Mouse (Mus musculus): Measurements from ENCODE around the gene Aars2. TPM values are rescaled to one million over a fixed set of nuclear protein-coding genes. Genes with fewer than 3 reads are reported as not detected.

The Aars2 gene
- polyA plus RNA-seq, 1 experiment from 2014 or later = 11.5 TPM

GRCm38 (mm10) chr17:45542705-45543104 lies 36.1 kb downstream of the Aars2 start:
- no peak for ATAC-seq (replicated peaks; ENCODE audit: low FRiP score, low read depth)
- H3K27me3 ChIP-seq (ENCODE audit: insufficient read depth, low read length) = peaks cover 48% of the 10 kb centered on the region
- no peak overlapping the region for H3K9ac ChIP-seq (ENCODE audit: low read depth, low read length)
- peaks cover 12% of the 10 kb centered on the region for H3K4me1 ChIP-seq (replicated peaks; ENCODE audit: insufficient read depth, low read length)
- no peaks in the 10 kb centered on the region for H3K9me3 ChIP-seq (replicated peaks; ENCODE audit: low read length)
- H3K4me3 ChIP-seq (replicated peaks; ENCODE audit: low read depth, low read length) = no peak overlapping the region
- no peak for TF ChIP-seq CTCF (IDR thresholded peaks at IDR 0.05; ENCODE audit: low read depth)
- H3K27ac ChIP-seq = no peak overlapping the region
- no peak for DNase-seq (ENCODE audit: low spot score)
- WGBS = 48% methylated on average over 2 of the region's 2 CpGs
- no peak overlapping the region for H3K4me2 ChIP-seq (ENCODE audit: low read length)
- no peaks in the 10 kb centered on the region for H3K36me3 ChIP-seq (ENCODE audit: insufficient read depth, low read length)

- DNase-seq (ENCODE audit: low spot score) (no peak), ATAC-seq (replicated peaks; ENCODE audit: low FRiP score, low read depth) (no peak)
- H3K4me3 ChIP-seq (replicated peaks; ENCODE audit: low read depth, low read length) = no peak overlapping the region
- peaks cover 12% of the 10 kb centered on the region for H3K4me1 ChIP-seq (replicated peaks; ENCODE audit: insufficient read depth, low read length)
- H3K9ac ChIP-seq (ENCODE audit: low read depth, low read length) = no peak overlapping the region
- no peak for TF ChIP-seq CTCF (IDR thresholded peaks at IDR 0.05; ENCODE audit: low read depth)
- no peak overlapping the region for H3K4me2 ChIP-seq (ENCODE audit: low read length)
- no peak overlapping the region for H3K27ac ChIP-seq
- no peaks in the 10 kb centered on the region for H3K9me3 ChIP-seq (replicated peaks; ENCODE audit: low read length)
- no peaks in the 10 kb centered on the region for H3K36me3 ChIP-seq (ENCODE audit: insufficient read depth, low read length)
- 29% methylated on average over 1 of the region's 1 CpGs for WGBS
- peaks cover 48% of the 10 kb centered on the region for H3K27me3 ChIP-seq (ENCODE audit: insufficient read depth, low read length)
These were observed 36.5 kb downstream of the Aars2 start for GRCm38 (mm10) chr17:45543115-45543514.

DNA sequence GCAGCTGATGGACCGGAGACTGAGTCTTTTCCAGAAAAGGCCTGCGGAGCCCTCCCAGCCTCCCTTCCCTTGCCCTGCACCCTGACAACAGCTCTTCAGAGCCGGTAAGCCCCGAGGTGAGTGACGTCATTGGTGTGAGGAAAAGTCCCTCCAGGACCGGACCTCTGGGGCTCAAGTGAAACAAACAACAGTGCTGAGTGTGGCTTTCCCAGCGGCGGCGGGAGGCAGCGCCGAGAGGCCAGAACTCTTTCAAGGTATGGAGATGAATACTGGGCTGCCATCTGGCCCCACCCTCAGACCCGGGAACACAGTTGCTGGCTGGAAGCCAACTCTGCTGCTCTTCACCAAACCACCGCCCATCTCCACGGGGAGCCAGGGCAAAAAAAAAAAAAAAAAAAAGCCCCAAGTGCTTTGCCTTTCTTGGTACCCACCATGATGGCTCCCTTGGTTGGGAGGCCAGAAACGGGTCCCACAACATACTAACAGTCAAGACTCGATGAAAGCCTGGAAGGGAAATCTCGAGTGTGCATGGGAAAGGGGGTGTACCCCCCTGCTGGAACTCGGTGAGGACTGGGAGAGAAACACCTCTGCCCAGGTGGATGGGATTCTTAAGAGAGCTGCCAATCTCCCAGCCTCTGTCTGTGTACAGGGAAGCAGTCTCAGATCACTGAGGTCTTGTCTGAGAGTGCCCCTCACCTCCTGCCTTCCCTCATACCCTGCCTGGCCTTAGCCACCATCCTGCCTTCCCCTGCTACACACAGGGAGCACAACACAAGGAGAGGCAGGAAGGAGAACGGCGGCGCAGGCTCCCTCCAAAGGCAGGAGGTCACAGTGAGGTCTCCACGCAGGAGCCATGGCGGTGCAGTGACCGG lies 37.6 kb downstream of the Aars2 start:
- H3K27ac ChIP-seq = no peak overlapping the region
- no peak for TF ChIP-seq CTCF (IDR thresholded peaks at IDR 0.05; ENCODE audit: low read depth)
- H3K9me3 ChIP-seq (replicated peaks; ENCODE audit: low read length) = no peaks in the 10 kb centered on the region
- no peak for ATAC-seq (replicated peaks; ENCODE audit: low FRiP score, low read depth)
- peaks cover 18% of the 10 kb centered on the region for H3K4me1 ChIP-seq (replicated peaks; ENCODE audit: insufficient read depth, low read length)
- no peak overlapping the region for H3K9ac ChIP-seq (ENCODE audit: low read depth, low read length)
- H3K36me3 ChIP-seq (ENCODE audit: insufficient read depth, low read length) = no peaks in the 10 kb centered on the region
- H3K4me2 ChIP-seq (ENCODE audit: low read length) = no peak overlapping the region
- no peak for DNase-seq (ENCODE audit: low spot score)
- peaks cover 45% of the 10 kb centered on the region for H3K27me3 ChIP-seq (ENCODE audit: insufficient read depth, low read length)
- WGBS = 13% methylated on average over 24 of the region's 24 CpGs
- 0 out of 2 replicates have a peak overlapping the region, but pooled peaks have one; percentile 24 for H3K4me3 ChIP-seq (replicated peaks; ENCODE audit: low read depth, low read length)

- ATAC-seq (replicated peaks; ENCODE audit: low FRiP score, low read depth) (no peak), DNase-seq (ENCODE audit: low spot score) (no peak)
- Histone ChIP-seq H3K4me2 (ENCODE audit: low read length) (peak overlapping the region; percentile 52), H3K27me3 (ENCODE audit: insufficient read depth, low read length) (peaks cover 45% of the 10 kb centered on the region), H3K36me3 (ENCODE audit: insufficient read depth, low read length) (no peaks in the 10 kb centered on the region), H3K9me3 (replicated peaks; ENCODE audit: low read length) (no peaks in the 10 kb centered on the region), H3K4me1 (replicated peaks; ENCODE audit: insufficient read depth, low read length) (peaks cover 20% of the 10 kb centered on the region), H3K27ac (no peak overlapping the region), H3K4me3 (replicated peaks; ENCODE audit: low read depth, low read length) (peak overlapping the region; percentile 24), H3K9ac (ENCODE audit: low read depth, low read length) (no peak overlapping the region)
- no peak for TF ChIP-seq CTCF (IDR thresholded peaks at IDR 0.05; ENCODE audit: low read depth)
- 5% methylated on average over 37 of the region's 46 CpGs for WGBS
These were observed 38.2 kb downstream of the Aars2 start for GRCm38 (mm10) chr17:45544873-45545277.

GRCm38 (mm10) chr17:45545278-45545961 lies 38.8 kb downstream of the Aars2 start:
- peaks cover 45% of the 10 kb centered on the region for H3K27me3 ChIP-seq (ENCODE audit: insufficient read depth, low read length)
- DNase-seq (ENCODE audit: low spot score) = no peak
- H3K9me3 ChIP-seq (replicated peaks; ENCODE audit: low read length) = no peaks in the 10 kb centered on the region
- H3K4me1 ChIP-seq (replicated peaks; ENCODE audit: insufficient read depth, low read length) = peaks cover 20% of the 10 kb centered on the region
- no peak for ATAC-seq (replicated peaks; ENCODE audit: low FRiP score, low read depth)
- no peaks in the 10 kb centered on the region for H3K36me3 ChIP-seq (ENCODE audit: insufficient read depth, low read length)
- H3K9ac ChIP-seq (ENCODE audit: low read depth, low read length) = no peak overlapping the region
- no peak overlapping the region for H3K27ac ChIP-seq
- TF ChIP-seq CTCF (IDR thresholded peaks at IDR 0.05; ENCODE audit: low read depth) = no peak
- H3K4me2 ChIP-seq (ENCODE audit: low read length) = peak overlapping the region; percentile 52
- 12% methylated on average over 73 of the region's 74 CpGs for WGBS
- H3K4me3 ChIP-seq (replicated peaks; ENCODE audit: low read depth, low read length) = peak overlapping the region; percentile 24

DNA sequence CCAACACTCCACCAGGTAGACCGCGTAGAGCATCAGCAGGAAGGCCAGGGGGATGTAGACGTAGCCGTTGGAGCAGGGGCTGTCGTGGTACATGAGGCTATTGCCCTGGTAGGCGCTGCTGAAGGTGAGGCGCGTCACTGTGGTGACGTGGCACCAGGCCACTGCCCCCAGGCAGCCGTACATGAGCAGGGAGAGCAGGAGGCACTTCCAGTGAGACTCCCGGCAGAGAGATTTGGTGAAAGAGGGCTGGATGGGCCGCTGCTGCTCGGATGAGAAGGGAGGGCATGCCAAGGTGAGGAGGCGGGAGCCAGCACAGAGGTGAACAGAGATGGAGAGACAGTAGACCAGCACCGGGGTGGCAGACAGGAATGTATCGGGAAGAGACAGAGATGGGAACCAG lies 40.3 kb downstream of the Aars2 start:
- Histone ChIP-seq H3K4me3 (replicated peaks; ENCODE audit: low read depth, low read length) (no peak overlapping the region), H3K9ac (ENCODE audit: low read depth, low read length) (no peak overlapping the region), H3K4me2 (ENCODE audit: low read length) (no peak overlapping the region), H3K27me3 (ENCODE audit: insufficient read depth, low read length) (peaks cover 41% of the 10 kb centered on the region), H3K4me1 (replicated peaks; ENCODE audit: insufficient read depth, low read length) (peaks cover 20% of the 10 kb centered on the region), H3K9me3 (replicated peaks; ENCODE audit: low read length) (no peaks in the 10 kb centered on the region), H3K27ac (no peak overlapping the region), H3K36me3 (ENCODE audit: insufficient read depth, low read length) (no peaks in the 10 kb centered on the region)
- DNase-seq (ENCODE audit: low spot score) = no peak
- no peak for TF ChIP-seq CTCF (IDR thresholded peaks at IDR 0.05; ENCODE audit: low read depth)
- no peak for ATAC-seq (replicated peaks; ENCODE audit: low FRiP score, low read depth)
- 76% methylated on average over 16 of the region's 16 CpGs for WGBS
